Mouse (Mus musculus) intestine, postnatal 0 days (tissue): ENCODE measurements at regions not wholly inside any gene's neighbourhood (a gene's known extent, or its start where the extent isn't known, plus 50 kb on each side); places are given as distances from the start of the nearest gene placed in this dataset.

Experiments used
- ATAC-seq: fragments of 200-750 bp; cut with Nextera tagmentation; 2 replicates; pipeline ENCODE4 v1.8.0; 2017; ENCODE audit warnings: mild to moderate bottlenecking, moderate TSS enrichment, moderate library complexity
- H3K27ac ChIP-seq: fragments of 300-500 bp; sonication (generic); 2 replicates; pipeline ENCODE4 v1.5.1; 2014; ENCODE audit warnings: mild to moderate bottlenecking, low read depth, low read length, moderate library complexity
- H3K27me3 ChIP-seq: fragments of 300-500 bp; sonication (generic); replicated peaks from 2 replicates; pipeline ENCODE4 v1.6.1; 2014; ENCODE audit warnings: low read length, mixed read lengths; ENCODE audit not compliant: control insufficient read depth, insufficient read depth
- H3K36me3 ChIP-seq: fragments of 300-500 bp; sonication (generic); 2 replicates; pipeline ENCODE4 v1.6.1; 2014; ENCODE audit warnings: mild to moderate bottlenecking, moderate library complexity; ENCODE audit not compliant: control insufficient read depth, insufficient read depth
- H3K4me1 ChIP-seq: fragments of 300-500 bp; sonication (generic); replicated peaks from 2 replicates; pipeline ENCODE4 v1.6.1; 2014; ENCODE audit warnings: antibody characterized with exemption, low read length, mixed read lengths; ENCODE audit not compliant: control insufficient read depth, insufficient read depth
- H3K4me2 ChIP-seq: fragments of 300-500 bp; sonication (generic); replicated peaks from 2 replicates; pipeline ENCODE4 v1.6.1; 2014; ENCODE audit warnings: low read depth, mild to moderate bottlenecking, moderate library complexity
- H3K4me3 ChIP-seq: fragments of 300-500 bp; sonication (generic); 2 replicates; pipeline ENCODE4 v1.5.1; 2014; ENCODE audit warnings: low read depth, low read length
- H3K9ac ChIP-seq: fragments of 300-500 bp; sonication (generic); 2 replicates; pipeline ENCODE4 v1.6.1; 2014; ENCODE audit warnings: mild to moderate bottlenecking, low read depth, low read length
- H3K9me3 ChIP-seq: fragments of 300-500 bp; sonication (generic); 2 replicates; pipeline ENCODE4 v1.6.1; 2016; ENCODE audit warnings: mixed run types; ENCODE audit not compliant: control insufficient read depth
- CTCF ChIP-seq: sonication (generic); IDR thresholded peaks from 2 replicates; pipeline ENCODE4 v1.5.1; 2016; ENCODE audit warnings: low read depth, mild to moderate bottlenecking, control low read depth, antibody characterized with exemption, moderate library complexity
- WGBS: fragments of 180-500 bp; shearing (Covaris S2); extraction: QIAGEN DNeasy Blood & Tissue Kit; methylation state at CpG from one replicate; pipeline ENCODE4 v1.1.7; 2014; 5-methylcytosine and 5-hydroxymethylcytosine counted together

DNA sequence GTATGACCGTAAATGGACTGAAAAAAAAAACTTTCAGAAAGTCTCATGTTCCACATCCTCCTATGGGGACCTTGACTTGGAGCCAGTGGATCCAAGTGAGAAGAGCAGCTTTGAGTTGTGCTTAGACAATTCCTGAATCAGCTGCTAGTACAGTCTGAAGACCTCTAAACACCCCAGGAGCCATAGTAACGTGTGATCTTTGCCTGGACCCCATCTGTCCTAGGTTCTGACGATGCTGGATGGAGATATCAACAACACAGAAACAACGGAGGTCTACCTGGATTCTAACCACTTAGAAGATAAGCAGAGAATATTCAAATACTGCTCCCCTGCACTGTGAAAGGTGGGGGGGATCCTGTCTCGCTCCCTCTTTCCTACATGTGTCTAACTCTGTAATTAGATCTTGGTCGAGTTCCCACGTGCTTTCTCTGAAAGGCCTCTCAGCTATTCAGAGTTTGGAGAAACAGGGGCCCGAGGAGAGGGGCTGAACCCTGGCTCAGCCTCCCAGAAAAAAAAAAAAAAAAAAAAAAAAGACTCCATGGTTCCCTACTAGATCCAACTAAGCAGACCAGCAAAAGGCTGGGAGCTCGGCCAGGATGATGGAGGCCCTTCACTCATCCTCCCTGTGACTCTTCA lies 101.1 kb downstream of the Mis18a start:
- Histone ChIP-seq H3K9me3 (no peaks in the 10 kb centered on the region), H3K36me3 (no peaks in the 10 kb centered on the region), H3K27me3 (no peaks in the 10 kb centered on the region), H3K4me3 (no peak overlapping the region), H3K4me1 (no peaks in the 10 kb centered on the region), H3K9ac (no peak overlapping the region), H3K27ac (peak overlapping the region; percentile 16; the same call in 1 of the 2 replicates), H3K4me2 (no peak overlapping the region)
- ATAC-seq, result no peak
- WGBS, result 49% methylated on average over 9 of the region's 9 CpGs
- no peak for TF ChIP-seq CTCF

DNA sequence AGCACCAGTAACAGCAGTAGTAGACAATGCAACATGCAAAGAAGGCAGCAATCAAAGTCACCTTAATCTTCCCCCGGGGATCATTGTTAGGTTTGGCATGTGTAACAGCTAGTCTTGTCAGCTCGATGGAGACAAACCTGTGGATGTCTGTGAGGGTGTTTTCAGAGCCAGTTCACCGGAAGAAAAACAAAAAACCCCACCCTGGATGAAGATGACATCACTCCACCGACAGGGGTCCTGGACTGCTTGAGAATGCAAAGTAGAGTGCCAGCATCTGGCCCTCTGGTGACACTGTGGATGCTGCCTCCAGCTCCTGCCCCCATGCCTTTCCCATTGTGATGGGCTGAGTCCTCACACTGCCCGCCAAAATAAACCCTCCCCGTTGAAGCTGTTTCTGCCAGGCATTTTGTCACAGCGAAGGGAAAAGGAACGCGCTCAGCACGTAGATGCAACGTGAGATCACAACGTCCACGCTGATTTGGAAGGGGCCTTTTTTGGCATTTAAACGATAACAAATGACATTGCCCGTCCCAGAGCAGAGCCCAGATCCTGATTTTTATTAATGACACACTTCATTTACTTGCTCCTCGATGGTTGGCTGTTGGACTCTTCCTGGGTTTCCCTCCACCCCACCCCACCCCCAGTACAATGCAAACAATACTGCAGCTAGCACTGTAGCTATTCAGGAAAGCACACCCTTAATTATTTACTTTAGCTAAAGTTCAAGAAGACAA lies 101.7 kb downstream of the Mis18a start:
- Histone ChIP-seq H3K4me3 (no peak overlapping the region), H3K4me1 (no peaks in the 10 kb centered on the region), H3K27ac (no peak overlapping the region), H3K36me3 (no peaks in the 10 kb centered on the region), H3K9ac (no peak overlapping the region), H3K4me2 (no peak overlapping the region), H3K9me3 (no peaks in the 10 kb centered on the region), H3K27me3 (no peaks in the 10 kb centered on the region)
- 58% methylated on average over 16 of the region's 16 CpGs for WGBS
- no peak for TF ChIP-seq CTCF
- no peak for ATAC-seq

DNA sequence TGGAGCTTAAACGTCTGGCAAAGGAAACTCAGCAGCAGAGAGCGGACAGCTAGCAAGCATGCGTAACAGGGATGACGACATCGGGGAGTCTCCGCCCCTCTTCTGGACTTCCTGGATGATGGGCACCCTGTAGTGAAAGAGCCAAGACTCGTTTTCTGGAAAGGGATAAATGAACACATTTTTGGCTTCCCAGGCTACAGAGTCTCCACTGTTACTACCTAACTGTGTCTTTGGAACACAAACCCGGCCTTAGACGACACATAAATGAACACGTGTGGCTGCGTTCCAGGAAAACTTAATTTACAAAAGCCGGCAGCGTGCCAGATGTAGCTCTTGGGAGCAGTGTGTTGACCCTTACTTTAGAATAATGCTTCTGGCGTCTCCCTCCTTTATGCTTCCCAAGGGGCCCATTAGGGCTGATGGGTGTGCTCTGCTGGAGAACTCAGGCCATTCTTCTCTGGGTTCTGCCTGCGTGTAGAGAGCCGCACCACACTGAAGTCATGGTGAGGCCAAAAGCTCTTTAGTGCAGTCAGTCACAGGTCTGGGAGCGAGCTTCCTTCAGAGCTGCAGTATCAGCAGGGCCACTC lies 103.1 kb downstream of the Mis18a start:
- no peak overlapping the region for H3K4me3 ChIP-seq
- H3K27me3 ChIP-seq, result no peaks in the 10 kb centered on the region
- H3K27ac ChIP-seq, result peak overlapping the region; percentile 42
- H3K4me1 ChIP-seq, result no peaks in the 10 kb centered on the region
- no peaks in the 10 kb centered on the region for H3K36me3 ChIP-seq
- H3K4me2 ChIP-seq, result peak overlapping the region; percentile 35; the same call in 1 of the 2 replicates
- WGBS, result 40% methylated on average over 17 of the region's 17 CpGs
- ATAC-seq, result peak; percentile 81
- no peak for TF ChIP-seq CTCF
- H3K9ac ChIP-seq, result no peak overlapping the region
- H3K9me3 ChIP-seq, result no peaks in the 10 kb centered on the region

DNA sequence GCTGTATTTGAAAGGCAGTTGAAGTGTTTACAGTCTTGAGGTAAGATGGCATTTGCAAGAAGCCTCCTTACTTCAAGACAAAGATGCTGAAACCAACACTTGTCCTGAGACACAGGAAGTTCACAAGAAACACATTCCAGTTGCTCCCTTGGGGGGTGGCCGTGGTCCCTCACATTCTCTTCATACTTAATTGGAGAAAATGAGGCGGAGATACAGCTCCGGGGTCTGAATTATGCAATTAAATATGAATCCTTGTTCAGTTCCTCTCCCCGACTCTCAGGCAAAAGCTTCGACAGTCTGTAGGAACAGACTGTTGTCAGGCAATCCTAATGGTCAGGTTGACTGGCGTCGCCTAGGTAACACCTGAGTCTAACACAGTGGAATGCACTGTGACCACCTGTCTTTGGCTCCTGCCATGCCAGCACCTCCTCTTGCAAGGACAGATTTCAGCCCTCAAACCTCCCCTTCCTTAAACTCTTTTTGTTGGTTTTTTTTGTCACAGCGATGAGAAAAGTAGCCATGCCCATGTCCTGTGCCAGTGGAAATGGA lies 104.5 kb downstream of the Mis18a start:
- H3K4me2 ChIP-seq, result no peak overlapping the region
- no peaks in the 10 kb centered on the region for H3K4me1 ChIP-seq
- no peaks in the 10 kb centered on the region for H3K9me3 ChIP-seq
- no peaks in the 10 kb centered on the region for H3K36me3 ChIP-seq
- H3K27ac ChIP-seq, result no peak overlapping the region
- 86% methylated on average over 8 of the region's 8 CpGs for WGBS
- no peak overlapping the region for H3K9ac ChIP-seq
- H3K4me3 ChIP-seq, result no peak overlapping the region
- no peak for TF ChIP-seq CTCF
- ATAC-seq, result no peak
- H3K27me3 ChIP-seq, result no peaks in the 10 kb centered on the region

DNA sequence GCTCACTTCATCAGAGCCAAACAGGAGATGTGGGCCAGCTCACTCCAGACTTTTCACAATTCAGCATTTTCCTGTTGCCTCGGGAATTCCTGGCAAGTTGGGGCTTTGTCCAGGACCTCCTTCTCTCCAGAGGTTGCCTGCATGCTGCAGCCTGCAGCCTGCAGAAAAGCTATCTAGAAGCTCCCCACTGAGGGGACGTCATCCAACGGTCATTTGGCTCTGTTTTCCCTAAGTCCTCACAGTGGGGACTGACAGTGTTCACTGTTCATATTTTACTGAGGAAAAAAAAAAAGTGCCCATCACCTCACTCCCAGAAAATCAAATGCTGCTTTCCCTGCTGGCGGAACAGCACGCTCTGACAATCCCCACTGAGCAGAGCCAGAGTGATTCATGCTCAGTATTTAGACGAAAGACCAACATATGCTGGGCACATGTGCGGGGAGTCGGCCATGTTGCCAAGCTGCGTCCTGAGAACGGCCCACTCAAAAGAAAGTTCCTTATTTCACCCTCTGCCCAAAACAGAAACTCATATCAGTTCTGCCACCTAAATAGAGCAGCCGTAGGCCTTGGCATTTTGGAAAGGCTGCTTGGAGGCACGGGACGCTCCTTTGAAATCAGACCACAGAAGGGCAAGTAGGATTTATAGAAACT lies 105.3 kb downstream of the Mis18a start:
- Histone ChIP-seq H3K4me2 (no peak overlapping the region), H3K27ac (no peak overlapping the region), H3K27me3 (no peaks in the 10 kb centered on the region), H3K4me1 (no peaks in the 10 kb centered on the region), H3K36me3 (no peaks in the 10 kb centered on the region), H3K9ac (no peak overlapping the region), H3K4me3 (no peak overlapping the region), H3K9me3 (no peaks in the 10 kb centered on the region)
- no peak for TF ChIP-seq CTCF
- ATAC-seq, result no peak
- WGBS, result 82% methylated on average over 13 of the region's 13 CpGs
